Mouse (Mus musculus) CD4-positive, CD25-positive, alpha-beta regulatory T cell, adult 4 months (primary cell): ENCODE data around the gene Acp5. TPM values are rescaled to one million over a fixed set of nuclear protein-coding genes. Genes with fewer than 3 reads are reported as not detected.
"Not testable (repeated sequence)": the region's sequence is repeated elsewhere in the genome, so short reads cannot be mapped to it uniquely, and the experiment has no call there.

ENCODE experiments used
- ATAC-seq: one replicate; pipeline ENCODE4 v1.8.0; 2017
- polyA plus RNA-seq, 2 experiments: library from polyadenylated mRNA; unstranded; fragments of 100-300 nt; shearing (Covaris generic); gene quantifications; one replicate each; pipeline ENCODE4 v1.2.1; 2017

Gene Acp5
- 100 to 1,000 TPM; 221 to 282 TPM for polyA plus RNA-seq

GRCm38 (mm10) chr9:22135644-22136390 is at the start of gene Acp5:
TSS of gene Acp5 (minus strand) at chr9:22135711.
- peak; percentile 87 for ATAC-seq

GRCm38 (mm10) chr9:22172318-22172717 is 36.8 kb upstream of the Acp5 start:
- ATAC-seq, result no peak

- no peak for ATAC-seq
These were observed 33.8 kb upstream of the Acp5 start for GRCm38 (mm10) chr9:22169327-22169726.

GRCm38 (mm10) chr9:22167751-22168150 is 32.2 kb upstream of the Acp5 start:
- no peak for ATAC-seq

GRCm38 (mm10) chr9:22166686-22167085 is 31.2 kb upstream of the Acp5 start:
- no peak for ATAC-seq

DNA sequence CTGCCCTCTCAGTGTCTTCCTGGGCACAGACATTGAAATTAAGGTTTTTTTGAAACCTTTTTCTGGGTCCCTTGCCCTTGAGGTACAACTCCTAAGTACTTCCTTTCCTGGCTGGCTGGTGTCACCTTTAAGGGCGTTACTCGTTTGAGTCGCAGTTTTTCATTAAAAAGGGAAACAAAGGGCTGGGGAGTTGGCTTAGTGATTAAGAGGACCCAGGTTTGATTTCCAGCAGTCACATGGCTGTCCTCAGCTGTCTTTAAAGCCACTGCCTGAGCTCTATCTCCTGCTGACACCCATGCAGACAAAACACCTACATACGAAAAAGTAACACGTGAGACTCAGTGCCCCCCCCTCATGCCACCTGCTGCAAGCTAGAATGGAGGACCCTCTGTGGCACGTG is 30.5 kb upstream of the Acp5 start:
- ATAC-seq, result no peak

DNA sequence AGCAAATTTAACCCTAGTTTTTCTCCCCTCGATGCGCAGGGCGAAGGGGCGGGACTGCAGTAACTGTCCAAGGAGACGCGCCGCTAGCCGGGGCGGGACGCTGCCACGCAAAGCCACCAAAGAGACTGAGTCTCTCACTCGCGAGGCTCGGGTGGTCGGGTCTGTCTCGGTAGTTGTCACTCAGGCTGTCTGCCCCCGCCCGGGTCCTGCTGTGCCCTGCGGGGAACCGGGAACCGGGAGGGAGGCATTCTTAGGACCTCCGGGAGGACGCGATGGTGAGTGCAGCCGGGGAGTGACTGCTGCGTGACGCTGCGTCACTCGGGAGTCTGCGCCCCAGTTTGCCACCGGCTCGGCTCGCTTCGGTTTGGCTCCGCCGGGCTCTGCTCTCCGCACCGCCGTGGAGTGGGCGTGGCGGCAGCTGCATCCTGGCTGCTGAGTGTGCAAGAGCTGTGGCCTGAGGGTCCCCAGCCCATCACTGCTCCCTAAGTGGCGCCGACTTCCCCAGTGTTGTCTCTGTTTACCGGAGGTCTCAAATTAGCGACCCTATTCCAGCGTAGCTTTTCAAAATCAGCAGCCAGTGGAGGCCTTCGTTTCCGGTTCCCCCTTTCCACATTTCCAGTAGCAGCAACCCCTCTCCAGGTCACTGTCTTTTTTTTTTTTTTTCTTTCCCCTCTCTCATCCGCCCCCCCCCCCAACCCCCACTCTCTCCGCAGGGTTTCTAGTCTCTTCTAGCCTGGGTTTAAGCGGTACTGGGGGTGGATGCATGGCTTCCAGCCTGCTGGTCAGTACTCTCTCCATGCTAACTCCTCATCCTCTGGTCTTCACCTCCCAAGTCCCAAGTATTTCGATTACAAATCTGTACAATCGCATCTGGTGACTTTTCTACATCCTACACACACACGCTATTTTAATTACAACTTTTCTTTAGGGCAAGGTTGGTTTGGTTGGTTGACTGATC is 29.5 kb upstream of the Acp5 start:
- peak; percentile 88 for ATAC-seq

DNA sequence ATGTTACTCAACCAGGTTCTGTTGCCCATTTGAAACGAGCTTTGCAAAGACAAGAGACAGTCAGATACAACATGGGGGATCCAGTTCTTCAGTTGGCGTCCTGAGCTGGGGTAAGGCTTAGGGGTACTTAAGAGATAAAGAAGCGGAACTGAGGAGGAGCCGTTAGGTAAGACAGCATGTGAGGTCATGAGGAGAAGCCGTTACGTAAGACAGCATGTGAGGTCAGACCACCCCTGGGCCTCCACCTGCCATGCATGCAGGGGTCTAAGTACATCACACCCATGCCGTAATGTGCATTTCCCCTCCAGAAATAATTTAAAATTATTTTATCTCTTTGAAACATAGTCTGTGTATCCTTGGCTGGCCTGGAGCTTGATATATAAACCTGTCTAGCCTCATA is 27.4 kb upstream of the Acp5 start:
- no peak for ATAC-seq

GRCm38 (mm10) chr9:22162305-22162704 is 26.8 kb upstream of the Acp5 start:
- ATAC-seq, result no peak

DNA sequence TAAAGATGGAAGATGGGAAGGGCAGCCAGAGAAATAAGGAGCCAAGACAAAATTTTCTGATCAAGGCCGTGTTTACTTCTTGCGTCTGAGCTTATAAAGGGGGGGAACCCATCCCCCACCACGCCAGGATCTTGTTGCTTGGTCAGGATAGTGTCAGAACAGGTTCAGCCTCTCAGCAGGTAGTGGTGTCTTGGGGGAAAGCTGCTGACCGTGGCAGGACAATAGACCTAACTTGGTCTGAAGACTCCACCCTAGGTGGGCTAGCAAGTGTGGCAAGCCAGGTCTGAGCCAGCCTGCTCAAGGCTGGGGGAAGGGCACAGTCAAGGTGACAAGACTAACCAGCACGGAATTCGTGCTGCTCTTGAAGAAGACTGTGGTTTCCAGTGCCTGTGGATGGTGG is 25.8 kb upstream of the Acp5 start:
- ATAC-seq, result no peak

DNA sequence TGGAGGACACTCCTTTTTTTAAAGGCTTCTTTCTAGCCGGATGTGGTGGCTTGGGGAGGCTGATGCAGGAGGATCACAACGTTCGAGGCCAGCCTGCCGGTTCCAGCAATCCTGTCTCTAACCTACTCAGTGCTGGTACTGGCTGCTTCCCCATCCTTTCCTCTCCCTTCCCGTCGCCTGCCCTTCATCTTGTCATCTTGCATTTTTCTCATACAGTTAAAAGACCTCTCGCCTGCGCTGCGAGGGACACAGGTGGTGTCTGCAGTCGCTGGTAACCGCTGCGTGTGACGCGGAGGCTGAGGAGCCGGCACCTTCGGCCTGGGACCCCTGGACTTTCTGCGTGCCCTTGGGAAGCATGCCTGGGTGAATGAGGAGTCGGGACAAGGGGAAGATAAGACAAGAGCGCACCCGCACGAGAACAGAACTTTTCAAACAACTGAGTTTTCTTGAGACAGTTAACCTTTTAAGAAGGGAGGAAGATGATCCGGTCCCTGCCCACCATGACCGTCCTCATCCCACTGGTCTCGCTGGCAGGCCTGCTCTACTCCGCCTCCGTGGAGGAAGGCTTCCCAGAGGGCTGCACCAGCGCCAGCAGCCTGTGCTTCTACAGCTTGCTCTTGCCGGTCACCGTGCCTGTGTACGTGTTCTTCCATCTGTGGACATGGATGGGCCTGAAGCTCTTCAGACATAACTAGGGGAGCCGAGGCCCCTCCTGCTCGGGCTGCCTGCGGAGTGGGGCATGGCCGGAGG is 22.2 kb upstream of the Acp5 start:
- ATAC-seq, result no peak

DNA sequence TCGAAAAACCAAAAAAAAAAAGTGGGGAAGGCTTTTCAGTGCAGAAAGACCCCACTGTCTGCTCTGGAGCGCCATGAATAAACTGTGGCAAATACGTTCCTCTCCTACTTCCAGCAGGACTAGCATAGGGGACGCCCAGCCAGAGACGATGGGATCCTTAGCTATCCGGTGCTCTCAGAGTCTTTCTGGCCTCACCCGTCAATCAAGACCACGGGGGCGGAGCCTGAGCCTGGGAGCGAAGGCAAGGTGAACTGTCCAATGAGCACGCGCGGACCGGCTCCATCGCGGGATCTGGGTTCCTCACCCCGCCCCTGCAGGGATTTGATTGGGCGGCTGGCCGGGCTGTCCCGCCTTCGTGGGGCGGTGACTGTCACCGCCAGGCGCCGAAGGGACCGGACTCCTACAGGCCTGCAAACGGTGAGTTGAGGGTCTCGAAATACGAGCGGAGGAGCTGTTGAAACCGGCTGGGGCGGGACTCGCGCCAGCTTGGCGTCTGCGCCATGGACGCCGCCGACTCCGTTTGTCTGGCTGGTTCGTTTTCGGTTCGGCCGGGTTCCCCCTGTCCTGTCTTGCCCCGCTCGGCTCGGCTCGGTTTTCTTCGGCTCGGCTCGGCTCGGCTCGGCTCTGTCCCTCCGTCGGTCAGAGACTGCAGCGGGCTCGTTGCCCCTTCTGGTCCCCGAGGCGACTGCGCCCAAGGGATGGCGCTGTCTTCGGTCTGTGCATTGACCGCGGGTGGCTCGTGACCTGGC is 21.2 kb upstream of the Acp5 start, which contains the start of gene Pigyl:
Gene Pigyl (plus strand): TSS at position 350 of the 749 bp plus-strand sequence.
- ATAC-seq, result peak; percentile 94

GRCm38 (mm10) chr9:22155614-22156013 is 20.1 kb upstream of the Acp5 start:
- ATAC-seq, result peak; percentile 59

DNA sequence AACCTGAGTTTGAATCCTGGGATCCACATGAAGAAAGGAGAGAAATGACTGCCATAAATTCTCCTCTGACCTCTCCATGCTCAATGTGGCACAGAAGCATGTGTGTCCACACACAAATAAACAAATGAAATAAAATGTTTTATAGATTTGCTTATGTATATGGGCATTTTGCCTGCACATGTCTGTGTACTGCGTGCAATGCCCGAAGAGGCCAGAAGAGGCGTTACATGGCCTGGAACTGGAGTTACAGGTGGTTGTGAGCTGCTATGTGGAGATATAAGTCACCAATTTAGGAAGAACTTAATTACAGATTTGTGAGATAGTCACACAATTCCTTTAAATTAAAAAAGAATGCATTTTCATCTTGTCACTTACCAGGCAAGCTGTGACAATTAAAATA is 18.3 kb upstream of the Acp5 start:
- ATAC-seq, result no peak

- ATAC-seq, result no peak
These were observed 15.4 kb upstream of the Acp5 start for GRCm38 (mm10) chr9:22150946-22151345.

DNA sequence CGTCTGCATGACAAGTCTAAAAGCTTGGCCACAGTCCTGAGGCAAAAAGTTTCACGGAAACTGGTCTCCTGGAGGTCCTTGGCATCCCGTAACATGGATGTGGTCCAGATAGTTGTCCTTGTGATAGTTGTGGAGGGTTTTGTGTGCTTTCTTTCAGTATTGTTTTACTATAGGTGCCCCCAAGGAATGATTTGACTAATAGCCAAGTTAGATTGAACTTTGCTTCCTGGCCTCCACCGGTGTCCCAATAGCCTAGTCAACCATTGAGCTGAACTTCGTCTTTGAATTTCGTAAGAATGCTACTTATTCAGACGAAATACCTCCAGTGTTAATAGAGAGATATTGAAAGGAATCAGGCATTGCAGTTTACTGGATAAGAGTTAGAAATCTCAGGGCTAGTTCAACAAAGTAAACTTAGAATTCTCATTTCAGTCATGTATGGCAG is 14.8 kb upstream of the Acp5 start:
- not testable (repeated sequence) for ATAC-seq

GRCm38 (mm10) chr9:22149426-22150248 is 14.1 kb upstream of the Acp5 start:
- no peak for ATAC-seq

DNA sequence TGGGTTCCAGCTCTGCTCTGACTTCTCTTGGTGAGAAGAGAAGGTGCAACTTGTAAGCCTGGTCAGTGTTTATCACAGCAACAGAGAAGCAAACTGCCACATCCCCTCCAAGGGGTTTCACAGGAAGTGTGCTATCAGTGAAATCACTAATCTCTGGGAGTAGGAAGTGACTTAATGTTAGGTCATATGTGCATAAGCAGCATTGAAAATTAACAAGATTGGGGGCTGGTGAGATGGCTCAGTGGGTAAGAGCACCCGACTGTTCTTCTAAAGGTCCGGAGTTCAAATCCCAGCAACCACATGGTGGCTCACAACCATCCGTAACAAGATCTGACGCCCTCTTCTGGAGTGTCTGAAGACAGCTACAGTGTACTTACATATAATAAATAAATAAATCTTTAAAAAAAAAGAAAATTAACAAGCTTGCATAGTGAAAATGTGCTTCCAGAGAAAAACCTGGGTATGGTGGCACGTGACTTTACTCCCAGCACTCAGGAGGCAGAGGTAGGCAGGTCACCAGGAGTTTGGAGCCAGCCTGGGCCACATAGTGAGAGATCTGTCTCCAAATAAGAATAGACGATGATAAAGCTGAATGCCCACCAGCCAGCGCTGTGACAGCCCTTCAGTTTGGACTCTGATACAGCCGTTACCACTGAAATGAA is 8.9 kb upstream of the Acp5 start:
- ATAC-seq, result no peak

DNA sequence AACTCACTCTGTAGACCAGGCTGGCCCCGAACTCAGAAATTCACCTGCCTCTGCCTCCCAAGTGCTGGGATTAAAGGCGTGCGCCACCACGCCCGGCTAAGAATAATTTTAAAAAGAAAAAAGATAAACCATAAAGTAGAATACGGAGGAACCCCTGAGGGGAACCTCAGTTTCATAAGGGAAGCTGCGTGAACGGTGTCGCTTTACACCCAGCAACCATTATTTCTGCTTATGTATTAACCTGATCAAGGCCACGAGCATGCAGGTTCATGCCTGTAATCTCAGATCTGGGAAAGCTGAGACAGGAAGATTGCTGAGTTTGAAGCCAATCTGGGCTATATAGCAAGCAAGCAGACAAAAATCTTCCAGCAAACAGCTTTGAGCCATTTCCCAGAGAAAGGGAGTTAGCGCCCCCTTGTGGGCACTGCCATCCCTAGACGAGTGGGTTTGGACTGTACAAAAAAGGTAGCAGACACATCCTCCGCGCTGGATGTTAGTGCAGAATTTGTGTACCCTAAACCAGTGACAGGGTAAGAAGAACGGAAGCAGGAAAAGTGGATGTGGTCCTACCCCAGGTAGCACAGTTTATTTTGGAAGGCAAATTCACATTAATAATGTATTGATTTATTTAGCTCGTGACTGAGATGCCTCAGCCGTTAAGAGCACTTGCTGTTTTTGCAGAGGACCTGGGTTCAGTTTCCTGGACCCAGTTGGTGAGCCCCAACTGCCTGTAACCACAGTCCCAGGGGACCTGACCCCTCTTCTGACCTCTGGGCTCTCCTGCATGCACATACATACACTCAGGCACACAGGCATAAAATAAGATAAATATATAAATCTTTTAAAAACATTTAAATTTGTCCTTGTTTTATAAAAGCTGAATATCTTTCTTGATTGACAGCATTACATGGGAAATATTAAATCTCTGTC is 7.9 kb upstream of the Acp5 start:
- ATAC-seq, result peak; percentile 93
